Mouse (Mus musculus) liver, adult 2 months (tissue): ENCODE measurements at regions not wholly inside any gene's neighbourhood (a gene's known extent, or its start where the extent isn't known, plus 50 kb on each side); places are given as distances from the start of the nearest gene placed in this dataset.

Experiments
- DNase-seq: peaks from one replicate; pipeline ENCODE4 v3.0.0-alpha.2; 2011; ENCODE audit warnings: low read depth, low spot score; ENCODE audit errors: extremely low read depth
- H3K27ac ChIP-seq: fragments of 200-500 bp; replicated peaks from 2 replicates; pipeline ENCODE4 v1.5.1; 2012; ENCODE audit warnings: low read depth, mild to moderate bottlenecking, control low read depth, inconsistent platforms, low read length; ENCODE audit not compliant: insufficient read depth
- H3K27me3 ChIP-seq: fragments of 200-500 bp; 2 replicates; pipeline ENCODE4 v1.6.1; 2012; ENCODE audit warnings: mild to moderate bottlenecking, moderate library complexity, low read length, inconsistent platforms; ENCODE audit not compliant: control insufficient read depth, insufficient read depth
- H3K36me3 ChIP-seq: fragments of 200-500 bp; 2 replicates; pipeline ENCODE4 v1.6.1; 2012; ENCODE audit warnings: low read length, inconsistent platforms; ENCODE audit not compliant: control insufficient read depth, insufficient read depth
- H3K4me1 ChIP-seq: fragments of 200-500 bp; 2 replicates; pipeline ENCODE4 v1.6.1; 2011; ENCODE audit warnings: low read length; ENCODE audit not compliant: control insufficient read depth, insufficient read depth
- H3K4me3 ChIP-seq: fragments of 200-500 bp; 2 replicates; pipeline ENCODE4 v1.5.1; 2011; ENCODE audit warnings: low read depth, mild to moderate bottlenecking, control low read depth, low read length, moderate library complexity; ENCODE audit not compliant: insufficient read depth
- H3K79me2 ChIP-seq: fragments of 200-500 bp; 2 replicates; pipeline ENCODE4 v1.6.1; 2012; ENCODE audit warnings: inconsistent platforms, mild to moderate bottlenecking, low read length, moderate library complexity; ENCODE audit not compliant: control insufficient read depth, insufficient read depth
- H3K9ac ChIP-seq: fragments of 200-500 bp; 2 replicates; pipeline ENCODE4 v1.6.1; 2012; ENCODE audit warnings: low read depth, mild to moderate bottlenecking, control low read depth, inconsistent platforms, low read length
- CTCF ChIP-seq: fragments of 200-500 bp; IDR thresholded peaks from 2 replicates; pipeline ENCODE4 v1.5.1; 2011; ENCODE audit warnings: low read depth, low read length, control low read depth
- POLR2A ChIP-seq: fragments of 200-500 bp; IDR thresholded peaks from 2 replicates; pipeline ENCODE4 v1.6.1; 2011; ENCODE audit warnings: low read length, control low read depth; ENCODE audit not compliant: insufficient read depth; ENCODE audit errors: extremely low read depth
- WGBS: fragments of 180-500 bp; shearing (Covaris S2); methylation state at CpG from one replicate; pipeline ENCODE4 v1.1.7; 2018; 5-methylcytosine and 5-hydroxymethylcytosine counted together

- Histone ChIP-seq H3K27ac (no peak overlapping the region), H3K9ac (no peak overlapping the region), H3K79me2 (no peaks in the 10 kb centered on the region), H3K4me3 (no peak overlapping the region), H3K36me3 (no peaks in the 10 kb centered on the region), H3K27me3 (no peaks in the 10 kb centered on the region), H3K4me1 (no peaks in the 10 kb centered on the region)
- WGBS = 82% methylated on average over 5 of the region's 5 CpGs
- peak; percentile 19 for DNase-seq
- no peak for TF ChIP-seq POLR2A
- TF ChIP-seq CTCF = no peak
These were observed 268.6 kb upstream of the Eef2kmt start for GRCm38 (mm10) chr16:5524375-5524774.

- 93% methylated on average over 7 of the region's 7 CpGs for WGBS
- DNase-seq = no peak
- Histone ChIP-seq H3K4me3 (no peak overlapping the region), H3K27ac (no peak overlapping the region), H3K36me3 (no peaks in the 10 kb centered on the region), H3K27me3 (no peaks in the 10 kb centered on the region), H3K79me2 (no peaks in the 10 kb centered on the region), H3K9ac (no peak overlapping the region), H3K4me1 (no peaks in the 10 kb centered on the region)
- no peak for TF ChIP-seq CTCF
- TF ChIP-seq POLR2A = no peak
These were observed 267.7 kb upstream of the Eef2kmt start for GRCm38 (mm10) chr16:5523402-5524021.

GRCm38 (mm10) chr16:5517746-5518145, 262.0 kb upstream of the Eef2kmt start:
- WGBS = 72% methylated on average over 5 of the region's 5 CpGs
- no peaks in the 10 kb centered on the region for H3K27me3 ChIP-seq
- no peak overlapping the region for H3K9ac ChIP-seq
- H3K27ac ChIP-seq = no peak overlapping the region
- TF ChIP-seq CTCF (no peak), POLR2A (no peak)
- H3K4me3 ChIP-seq = no peak overlapping the region
- H3K4me1 ChIP-seq = no peaks in the 10 kb centered on the region
- DNase-seq = no peak
- no peaks in the 10 kb centered on the region for H3K79me2 ChIP-seq
- no peaks in the 10 kb centered on the region for H3K36me3 ChIP-seq

GRCm38 (mm10) chr16:5515867-5516266, 260.1 kb upstream of the Eef2kmt start:
- 81% methylated on average over 5 of the region's 5 CpGs for WGBS
- H3K36me3 ChIP-seq = no peaks in the 10 kb centered on the region
- TF ChIP-seq CTCF (no peak), POLR2A (no peak)

GRCm38 (mm10) chr16:5507261-5507660, 251.5 kb upstream of the Eef2kmt start:
- H3K27ac ChIP-seq = no peak overlapping the region
- WGBS = 86% methylated on average over 8 of the region's 8 CpGs
- TF ChIP-seq POLR2A = no peak
- TF ChIP-seq CTCF = no peak

More at GRCm38 (mm10) chr16:5515867-5516266, 260.1 kb upstream of the Eef2kmt start:
- Histone ChIP-seq H3K4me3 (no peak overlapping the region), H3K9ac (no peak overlapping the region), H3K27ac (no peak overlapping the region), H3K27me3 (no peaks in the 10 kb centered on the region), H3K79me2 (no peaks in the 10 kb centered on the region), H3K4me1 (no peaks in the 10 kb centered on the region)
- no peak for DNase-seq

GRCm38 (mm10) chr16:5501961-5502360, 246.2 kb upstream of the Eef2kmt start:
- TF ChIP-seq POLR2A = no peak
- TF ChIP-seq CTCF = no peak

More at GRCm38 (mm10) chr16:5507261-5507660, 251.5 kb upstream of the Eef2kmt start:
- H3K9ac ChIP-seq = no peak overlapping the region
- no peaks in the 10 kb centered on the region for H3K79me2 ChIP-seq
- DNase-seq = no peak
- H3K4me3 ChIP-seq = no peak overlapping the region
- H3K27me3 ChIP-seq = no peaks in the 10 kb centered on the region
- H3K4me1 ChIP-seq = no peaks in the 10 kb centered on the region
- no peaks in the 10 kb centered on the region for H3K36me3 ChIP-seq

More at GRCm38 (mm10) chr16:5501961-5502360, 246.2 kb upstream of the Eef2kmt start:
- H3K4me3 ChIP-seq = no peak overlapping the region
- no peak overlapping the region for H3K9ac ChIP-seq
- no peaks in the 10 kb centered on the region for H3K36me3 ChIP-seq
- no peaks in the 10 kb centered on the region for H3K4me1 ChIP-seq
- no peaks in the 10 kb centered on the region for H3K79me2 ChIP-seq
- 86% methylated on average over 7 of the region's 7 CpGs for WGBS
- DNase-seq = no peak
- H3K27me3 ChIP-seq = no peaks in the 10 kb centered on the region
- no peak overlapping the region for H3K27ac ChIP-seq
